Mouse (Mus musculus) kidney, postnatal 36 days (tissue): ENCODE measurements around the gene Maob.

Source experiments
- DNase-seq, 2 experiments: peaks; one replicate each; pipeline ENCODE4 v3.0.0; 2021 to 2022; ENCODE audit warnings: mixed read lengths in 2 of 2

The Maob gene

GRCm38 (mm10) chrX:16817261-16817769 lies at the start of gene Maob:
Gene Maob, minus strand, starts transcription at chrX:16817366.
- DNase-seq, result peak; percentile 5 to 7

DNA sequence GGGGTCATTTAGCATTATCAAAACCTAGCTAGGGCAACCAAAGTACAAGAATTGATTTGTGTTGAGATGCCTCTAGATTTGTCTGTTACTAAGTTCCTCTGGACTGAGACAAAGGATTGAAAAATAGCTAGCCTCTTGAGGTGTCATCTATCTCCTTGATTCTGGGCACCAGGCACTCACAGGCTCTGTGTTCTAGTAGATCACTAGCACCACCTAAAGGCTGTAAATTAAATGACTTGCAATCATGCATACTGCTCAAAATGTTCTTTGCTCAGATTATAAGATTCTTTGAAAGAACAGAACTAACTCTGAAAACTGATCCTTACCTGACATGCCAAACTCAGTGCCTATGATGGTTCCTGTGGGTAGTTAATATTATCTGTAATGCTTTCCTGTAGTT lies 43.1 kb upstream of the Maob start:
- peak; percentile 0 to 1 for DNase-seq

DNA sequence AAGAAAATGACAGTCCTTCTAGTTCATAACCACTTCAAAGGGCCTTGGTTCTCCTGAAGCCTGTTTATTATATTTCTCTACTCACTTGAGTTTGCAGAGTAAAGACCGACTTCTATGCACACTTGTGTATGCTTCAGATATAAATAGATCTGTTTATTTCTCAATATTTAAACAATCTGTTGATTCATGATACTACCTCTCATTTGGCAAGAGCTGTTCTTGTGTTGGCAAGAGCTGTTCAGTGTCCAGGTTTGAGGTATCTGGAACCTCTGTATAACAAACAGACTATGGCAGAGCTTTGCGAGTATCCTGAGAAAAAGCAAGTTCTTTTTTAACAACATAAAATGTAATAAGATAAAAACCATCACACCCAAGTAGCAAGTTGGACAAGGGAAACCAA lies 28.9 kb upstream of the Maob start:
- no peak for DNase-seq

DNA sequence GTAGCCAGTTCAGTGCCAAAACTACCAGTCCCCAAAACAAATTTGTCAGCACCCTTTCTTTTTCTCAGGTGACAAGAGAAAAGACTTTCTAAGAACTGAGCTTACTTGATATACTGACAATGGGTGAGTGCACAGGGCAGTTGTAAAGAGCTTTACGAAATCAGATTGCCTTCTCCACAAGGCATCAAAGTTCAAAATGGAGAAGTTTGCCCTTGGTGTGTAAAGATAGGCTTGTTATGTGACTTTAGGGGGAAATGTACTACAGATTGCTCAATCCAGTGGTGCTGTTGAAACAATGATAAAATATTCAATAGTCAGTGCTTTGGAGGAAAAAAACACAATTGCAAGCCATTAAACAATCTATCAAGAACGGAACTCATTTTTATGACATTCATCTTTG lies 24.3 kb upstream of the Maob start:
- no peak for DNase-seq

DNA sequence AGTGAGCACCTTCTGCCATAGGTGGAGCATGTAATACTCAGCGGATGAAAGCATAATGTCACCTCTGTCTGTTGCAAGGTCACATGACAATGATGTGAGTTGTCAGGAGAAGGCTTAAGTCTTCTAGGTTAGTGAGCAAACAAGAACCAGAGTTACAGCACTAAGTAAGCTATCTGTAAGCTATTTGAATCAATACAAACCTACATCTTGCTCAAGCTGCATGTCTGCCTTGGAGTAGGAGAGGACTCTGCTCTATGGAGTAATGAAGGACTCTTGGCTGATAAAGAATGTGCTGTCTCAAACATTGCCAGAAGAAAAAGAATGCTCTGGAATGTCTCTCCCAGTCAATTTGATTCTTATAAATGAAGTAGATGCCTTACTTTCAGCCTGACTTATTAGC lies 20.1 kb upstream of the Maob start:
- no peak for DNase-seq

GRCm38 (mm10) chrX:16836488-16837082 lies 19.4 kb upstream of the Maob start:
- peak in 1 of 2 experiments; percentile 1 for DNase-seq

DNA sequence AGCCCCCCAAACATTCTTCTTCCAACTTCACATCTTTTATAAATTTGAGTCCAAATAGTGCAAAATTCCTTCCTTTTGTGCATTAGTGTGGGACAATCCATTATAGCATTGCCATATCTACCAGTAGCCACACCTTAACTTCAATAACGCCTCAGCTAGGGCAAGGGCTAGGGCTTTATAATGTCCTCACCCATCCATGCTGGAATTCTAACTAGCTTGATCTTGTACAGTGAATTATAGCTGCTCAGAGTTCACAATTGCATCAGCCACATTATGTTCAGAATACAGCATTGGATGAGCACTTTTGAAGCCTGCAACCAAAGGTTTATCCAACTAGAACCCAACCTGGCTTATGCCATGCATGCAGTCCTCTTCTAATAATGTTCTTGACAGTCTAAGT lies 8.9 kb upstream of the Maob start:
- DNase-seq, result no peak

DNA sequence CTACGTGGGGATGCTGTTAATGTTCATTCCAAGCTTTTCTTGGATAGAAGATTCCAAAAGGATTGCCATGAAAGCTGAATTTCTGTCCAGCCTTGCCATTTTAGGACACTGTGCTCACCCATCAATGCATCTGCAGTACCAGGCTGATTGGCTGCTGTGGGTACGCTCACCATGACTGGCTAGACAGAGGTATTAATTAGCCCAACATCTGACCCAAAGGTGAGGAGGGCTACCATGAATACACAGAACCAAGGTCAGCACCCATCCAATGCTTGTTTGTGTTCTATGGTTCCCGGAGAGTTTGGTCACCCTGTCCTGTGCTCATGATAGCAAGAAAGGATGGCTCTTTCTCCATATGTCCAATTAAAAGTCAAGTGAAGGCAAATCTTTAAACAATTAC lies 1.2 kb downstream of the Maob start:
- DNase-seq, result no peak

DNA sequence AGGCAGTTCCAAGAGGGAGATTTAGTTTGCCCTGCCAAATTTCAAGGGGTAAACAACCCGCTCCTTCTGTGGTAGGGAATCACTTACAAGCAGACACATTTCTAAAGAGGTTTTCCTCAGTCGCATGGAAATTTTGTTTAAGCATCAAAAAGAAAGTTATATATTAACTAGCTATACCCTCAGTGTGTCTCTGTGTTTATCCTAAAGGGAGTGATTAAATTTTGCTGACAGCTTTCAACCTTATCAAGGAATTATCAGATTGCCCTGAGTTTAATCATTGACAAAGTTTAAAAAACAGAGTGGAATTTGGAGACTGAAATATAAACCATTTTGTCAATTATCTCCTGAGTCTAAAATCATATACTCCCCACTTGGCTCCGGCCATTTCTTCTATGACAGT lies 5.1 kb downstream of the Maob start:
- no peak for DNase-seq

DNA sequence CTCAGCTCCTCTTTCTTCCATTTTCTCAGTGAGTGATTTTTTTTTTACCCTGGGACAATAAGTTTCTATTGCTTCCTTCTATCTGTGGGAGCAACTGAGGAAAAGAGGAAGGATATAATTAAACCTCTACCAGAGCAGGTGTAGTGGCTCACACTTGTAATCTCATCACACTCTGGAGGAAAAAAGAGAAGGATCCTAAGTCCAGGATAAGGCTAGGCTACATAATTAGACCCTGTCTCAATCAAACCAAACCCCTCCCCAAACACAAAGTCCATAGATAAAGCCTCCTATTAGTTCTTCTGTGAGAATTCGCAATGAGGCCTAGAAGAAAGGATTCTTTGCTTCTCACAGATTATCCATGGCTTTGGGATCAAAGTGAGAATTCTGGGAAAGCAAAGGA lies 49.7 kb downstream of the Maob start:
- no peak for DNase-seq

DNA sequence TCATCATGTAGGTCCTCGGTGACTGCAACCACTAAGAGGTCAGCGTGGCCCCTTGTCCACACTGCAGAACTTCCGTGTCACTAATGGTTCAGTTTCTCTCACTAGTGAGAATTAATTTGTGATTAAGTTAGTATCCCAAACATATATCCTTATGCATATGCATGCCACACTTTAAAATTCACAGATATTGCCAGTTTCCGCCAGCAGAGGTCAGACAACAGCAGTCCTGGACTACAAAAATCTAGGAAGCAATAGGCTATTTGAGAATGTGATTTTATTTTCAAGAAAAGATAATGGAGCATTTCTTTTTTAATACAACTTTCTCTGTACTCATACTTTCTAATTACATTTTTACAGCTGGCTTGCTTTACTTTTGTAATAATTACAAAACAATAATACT lies 51.0 kb downstream of the Maob start:
- DNase-seq, result peak in 1 of 2 experiments; percentile 25

DNA sequence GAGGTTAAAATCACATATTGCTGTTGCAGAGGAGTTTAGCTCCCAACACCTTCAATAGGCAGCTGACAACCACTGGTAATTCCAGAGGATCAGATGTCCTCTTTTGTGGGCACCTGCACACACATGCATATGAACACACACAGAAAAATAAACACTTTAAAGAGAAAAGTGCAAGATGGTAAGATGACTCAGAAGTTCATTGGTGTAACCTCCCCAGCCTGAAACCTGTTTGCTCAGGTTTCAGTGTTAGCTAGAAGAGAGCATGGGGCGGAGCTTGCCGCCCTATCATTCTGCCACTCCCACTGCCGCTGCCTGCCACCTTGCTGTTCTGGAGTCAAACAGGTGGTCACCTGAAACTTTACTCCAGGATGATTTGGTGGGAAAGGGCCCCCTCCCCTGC lies 55.7 kb downstream of the Maob start:
- no peak for DNase-seq

DNA sequence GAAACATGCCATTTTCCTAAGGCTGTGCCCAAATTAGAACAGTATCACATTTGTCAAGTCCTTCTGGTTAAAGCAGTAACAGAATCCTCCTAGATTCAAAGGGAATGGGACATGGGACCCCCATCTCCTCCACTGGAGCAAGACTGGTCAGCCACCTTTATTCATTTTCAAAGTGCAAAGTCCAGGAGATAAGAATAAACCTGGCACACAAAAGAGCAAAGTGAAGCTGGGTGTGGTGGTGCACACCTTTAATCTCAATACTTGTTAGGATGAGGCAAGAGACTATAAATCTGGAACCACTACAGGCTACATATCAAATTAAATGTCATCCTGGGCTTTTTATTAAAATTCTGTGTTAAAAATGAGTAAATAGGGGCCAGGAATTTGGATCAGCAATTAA lies 62.4 kb downstream of the Maob start:
- no peak for DNase-seq

- DNase-seq, result no peak
Measured at GRCm38 (mm10) chrX:16748932-16749331, 68.2 kb downstream of the Maob start.

GRCm38 (mm10) chrX:16714033-16714432 lies 103.1 kb downstream of the Maob start:
- DNase-seq, result no peak

- DNase-seq, result no peak
Measured at GRCm38 (mm10) chrX:16706094-16706493, 111.1 kb downstream of the Maob start.
